Mouse (Mus musculus) testis, postnatal 10 days (tissue): ENCODE measurements at regions not wholly inside any gene's neighbourhood (a gene's known extent, or its start where the extent isn't known, plus 50 kb on each side); places are given as distances from the start of the nearest gene placed in this dataset.

Experiments used
- DNase-seq: peaks from one replicate; pipeline ENCODE4 v3.0.0; 2021; ENCODE audit warnings: low spot score

DNA sequence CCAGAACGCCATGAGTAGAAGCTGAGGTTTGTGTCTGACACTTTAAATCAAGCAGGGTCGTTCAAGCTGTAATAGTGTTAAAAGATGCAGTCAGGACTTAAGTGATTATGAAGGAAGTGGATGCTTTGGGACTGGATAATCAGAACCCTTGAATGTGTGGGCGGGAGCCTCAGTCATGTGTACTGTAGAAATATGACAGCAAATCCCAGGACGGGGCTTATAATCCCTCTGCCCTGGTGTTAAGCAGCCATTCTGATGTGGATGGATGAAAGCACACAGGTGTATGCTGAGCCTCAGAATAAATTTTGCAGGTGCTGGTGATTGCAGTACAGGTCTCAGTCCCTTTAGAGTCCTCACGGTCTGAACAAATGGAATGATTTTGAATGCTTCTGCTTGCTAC, 290.8 kb upstream of the Alcam start:
- DNase-seq, result no peak

DNA sequence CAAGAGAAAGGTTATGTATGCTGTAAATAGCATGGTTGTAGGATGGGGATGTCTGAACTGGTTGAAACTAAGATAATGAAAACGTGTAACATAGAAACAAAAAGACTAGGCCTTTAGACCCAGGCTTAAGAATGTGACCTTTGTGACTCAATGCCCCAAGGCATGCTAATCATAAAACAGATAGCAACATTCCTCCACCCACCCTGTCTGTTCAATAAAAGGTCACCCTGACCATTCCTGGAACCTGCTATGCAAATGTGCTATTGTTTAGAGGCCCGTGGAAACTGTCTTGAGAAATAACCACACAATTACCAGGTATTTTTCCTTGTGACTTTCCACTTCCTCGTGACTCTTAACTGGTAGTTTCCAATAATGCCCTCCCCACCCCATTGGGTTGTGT, 288.3 kb upstream of the Alcam start:
- DNase-seq, result no peak

DNA sequence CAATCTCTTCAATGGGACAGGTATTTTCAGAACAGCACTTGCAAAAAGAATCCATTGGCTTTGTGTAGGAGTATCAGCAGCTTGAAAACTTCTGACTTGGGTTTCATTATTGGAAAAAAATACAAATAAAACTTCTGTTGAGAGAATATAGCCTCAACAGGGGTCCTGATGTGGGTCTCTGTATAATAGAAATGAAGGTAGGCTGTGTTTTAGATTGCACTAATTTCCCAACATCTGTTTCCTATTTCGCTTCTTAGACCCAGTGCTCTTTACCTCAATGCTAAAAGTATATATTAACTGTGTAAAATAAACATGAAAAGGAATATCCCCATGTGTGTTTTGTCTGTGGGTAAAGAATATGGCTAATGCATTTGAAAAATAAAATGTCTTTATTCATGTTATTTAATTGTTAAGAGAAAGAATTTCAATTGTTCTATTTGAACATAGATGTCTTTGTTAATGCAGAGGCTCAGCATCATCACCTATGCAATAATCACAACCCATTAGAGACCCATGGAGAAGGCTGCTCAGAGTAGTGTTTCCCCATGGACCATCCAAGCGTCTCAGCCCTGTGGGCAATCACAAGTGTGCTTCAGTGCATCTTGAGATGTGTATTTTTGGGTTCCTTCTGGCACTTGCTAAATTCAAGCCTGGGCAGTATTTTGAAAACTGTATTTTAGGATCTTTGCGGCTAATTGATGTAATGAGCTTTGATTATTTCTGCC, 272.4 kb upstream of the Alcam start:
- DNase-seq, result no peak

GRCm38 (mm10) chr16:52718231-52718932, 264.5 kb upstream of the Alcam start:
- DNase-seq, result no peak

- DNase-seq, result no peak
Observed at GRCm38 (mm10) chr16:52690272-52690671, 236.4 kb upstream of the Alcam start.

DNA sequence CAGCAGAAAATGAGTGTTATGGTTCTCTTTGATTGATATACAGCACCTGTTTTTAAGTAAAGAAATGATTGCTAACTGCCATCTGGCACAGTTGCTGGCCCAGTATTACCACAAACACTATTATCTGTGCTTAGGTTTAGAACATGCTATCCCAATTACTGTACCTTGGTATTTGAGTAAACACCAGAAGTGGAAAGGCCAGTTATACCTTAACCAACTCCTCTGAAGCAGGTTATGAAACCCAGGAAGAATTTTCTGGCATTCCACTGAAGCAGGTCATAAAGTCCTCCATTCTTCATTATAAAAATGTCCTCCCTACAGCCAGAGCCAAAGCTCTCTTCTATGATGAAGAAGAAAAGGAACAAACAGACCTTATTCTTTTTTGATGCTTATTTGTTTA, 201.0 kb upstream of the Alcam start:
- no peak for DNase-seq
